Mouse (Mus musculus): ENCODE measurements around the gene Dnah2.

GRCm38 (mm10) chr11:69487474-69487873 lies 61.4 kb downstream of the Dnah2 start:
- no peak for TF ChIP-seq ZC3H11A (IDR thresholded peaks at IDR 0.05; ENCODE audit: low read depth, low read length)
- no peak for TF ChIP-seq CTCF (IDR thresholded peaks at IDR 0.05 in 2 of 3, conservative IDR thresholded peaks at IDR 0.05 in 1 of 3; ENCODE audit: control insufficient read depth in 1 of 3, insufficient read depth in 1 of 3, low read depth in 2 of 3, low read length in 3 of 3, poor library complexity in 1 of 3, severe bottlenecking in 1 of 3)
- TF ChIP-seq HCFC1 (IDR thresholded peaks at IDR 0.05; ENCODE audit: low read depth, low read length), result no peak
- TF ChIP-seq NRF1 (IDR thresholded peaks at IDR 0.05; ENCODE audit: insufficient read depth, low read depth, low read length, poor library complexity, severe bottlenecking), result no peak
- no peak for TF ChIP-seq ZMIZ1 (IDR thresholded peaks at IDR 0.05; ENCODE audit: low read depth, low read length)
- TF ChIP-seq BHLHE40 (IDR thresholded peaks at IDR 0.05; ENCODE audit: borderline replicate concordance, low read depth, low read length), result no peak
- TF ChIP-seq MAZ (IDR thresholded peaks at IDR 0.05; ENCODE audit: low read depth, low read length), result no peak
- no peak for TF ChIP-seq MAX (IDR thresholded peaks at IDR 0.05; ENCODE audit: low read length)
- no peak for TF ChIP-seq MYC (IDR thresholded peaks at IDR 0.05; ENCODE audit: low read depth, low read length)
- no peak for TF ChIP-seq POLR2A (IDR thresholded peaks at IDR 0.05; ENCODE audit: control insufficient read depth in 1 of 2, insufficient read depth in 1 of 2, low read depth in 1 of 2, low read length in 2 of 2, poor library complexity in 1 of 2)
- no peak for TF ChIP-seq MAFK (IDR thresholded peaks at IDR 0.05; ENCODE audit: borderline replicate concordance, low read depth, low read length)

Data from MEL (cell line).